Mouse (Mus musculus): ENCODE results near the gene Plxna3.

DNA sequence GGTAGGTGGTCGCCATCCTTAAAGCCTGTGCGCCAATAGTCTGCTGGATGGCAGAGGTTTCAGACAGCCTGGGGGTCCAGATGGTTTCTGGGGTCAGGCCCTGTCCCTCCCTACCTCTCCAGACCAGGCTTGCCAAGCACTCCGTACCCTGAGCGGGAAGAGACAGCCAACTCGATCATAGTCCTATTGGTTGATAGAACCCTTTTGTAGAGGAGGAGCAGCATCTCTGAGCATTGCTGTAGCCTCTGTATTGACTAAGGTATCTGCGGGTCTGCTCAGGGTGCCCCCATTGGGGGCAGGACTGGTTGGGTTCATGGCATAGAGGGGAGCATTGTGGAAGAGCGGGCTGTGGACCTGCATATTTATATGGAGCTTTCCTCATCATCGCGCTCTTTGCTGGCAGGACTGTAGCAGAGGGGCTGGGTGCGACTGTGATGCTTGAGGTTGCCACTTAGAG lies 377 bp downstream of the Plxna3 start:
- TF ChIP-seq CTCF (IDR thresholded peaks at IDR 0.05; ENCODE audit: control insufficient read depth, insufficient read depth, insufficient replicate concordance, low read depth, low read length) (no peak), POLR2A (IDR thresholded peaks at IDR 0.05; ENCODE audit: control insufficient read depth, low read depth, low read length) (no peak)

Data from testis, adult 2 months (tissue).